Mouse (Mus musculus): ENCODE data around the gene Pax2.

GRCm38 (mm10) chr19:44837426-44838205 is 81.8 kb downstream of the Pax2 start:
- TF ChIP-seq CTCF (IDR thresholded peaks at IDR 0.05; ENCODE audit: low read depth) (no peak), EP300 (IDR thresholded peaks at IDR 0.05; ENCODE audit: low read depth) (no peak)
